Mouse (Mus musculus): ENCODE measurements around the gene Pglyrp1.

The Pglyrp1 gene

DNA sequence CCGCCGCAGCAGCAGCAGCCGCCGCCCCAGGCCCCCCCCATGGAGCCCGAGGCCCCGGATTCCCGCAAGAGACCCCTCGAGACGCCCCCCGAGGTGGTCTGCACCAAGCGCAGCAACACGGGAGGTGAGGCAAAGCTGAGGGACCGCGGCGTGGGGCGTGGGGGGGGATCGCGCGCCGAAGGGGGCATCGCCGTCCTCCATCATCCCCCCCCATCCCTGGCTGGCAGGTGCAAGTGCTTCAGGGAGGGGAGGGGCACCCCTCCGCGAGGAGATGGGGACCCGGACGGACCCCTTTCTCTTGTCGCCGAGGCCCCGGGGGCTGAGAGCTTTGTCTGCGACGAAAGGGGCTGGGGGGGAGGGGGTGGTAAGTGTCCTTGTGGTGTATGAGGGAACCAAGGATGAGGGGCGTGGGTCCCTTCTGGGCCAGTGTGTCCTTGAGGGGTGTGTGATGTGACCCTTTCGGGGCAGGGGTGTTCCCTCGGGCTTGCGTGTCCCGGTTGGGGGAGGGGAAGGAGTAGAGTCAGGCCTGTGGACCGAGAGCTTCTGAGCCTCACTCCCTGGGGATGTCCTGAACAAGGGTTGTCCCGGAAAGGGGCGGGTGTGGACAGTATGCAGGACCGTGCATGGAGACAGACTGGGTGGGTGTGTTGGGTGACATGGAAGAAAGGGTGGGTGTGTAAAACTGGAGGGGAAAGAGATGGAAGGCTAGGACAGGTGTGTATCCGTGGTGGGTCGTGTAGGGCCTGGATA is 55.1 kb downstream of the Pglyrp1 start:
- DNase-seq (ENCODE audit: extremely low read depth, insufficient read length, low spot score): no peak

DNA sequence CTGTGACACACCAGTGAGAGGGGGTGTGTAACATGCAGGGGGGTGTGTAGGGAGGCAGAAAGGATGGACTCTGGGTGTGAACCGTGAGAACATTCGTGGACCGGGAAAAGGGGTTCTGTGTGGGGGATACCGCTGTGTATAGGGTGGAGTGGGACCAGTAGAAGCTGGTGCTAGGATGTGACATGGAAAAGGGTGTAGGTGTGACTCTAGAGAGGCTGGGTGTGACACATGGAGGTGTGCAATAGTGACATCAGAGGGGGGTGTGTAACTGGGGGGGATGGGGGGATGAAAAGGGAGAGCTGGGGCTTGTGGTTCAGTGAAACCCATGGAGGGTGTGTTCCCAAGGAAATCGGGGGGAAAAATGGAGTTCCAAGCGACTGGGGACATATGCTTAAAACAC is 55.8 kb downstream of the Pglyrp1 start:
- no peak for DNase-seq (ENCODE audit: extremely low read depth, insufficient read length, low spot score)

DNA sequence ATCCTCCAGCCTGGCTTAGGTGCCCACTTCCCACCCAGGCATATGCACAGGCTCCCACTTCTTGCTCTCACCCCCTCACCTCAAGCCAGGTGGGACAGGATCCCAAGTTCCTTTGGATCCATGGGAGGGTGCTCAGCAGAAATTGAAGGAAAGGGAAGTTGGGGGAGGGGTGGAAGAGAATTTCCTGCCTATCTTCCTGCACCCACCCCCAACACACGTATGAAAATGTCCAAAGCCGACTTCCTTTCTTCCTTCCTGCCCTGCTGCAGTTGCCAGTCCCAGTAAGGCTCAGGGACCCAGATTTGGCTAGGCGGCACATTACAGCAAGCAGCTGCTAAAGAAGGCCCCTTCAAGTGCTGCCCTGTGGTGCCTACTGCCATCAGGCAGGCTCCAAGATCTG is 56.6 kb downstream of the Pglyrp1 start:
- DNase-seq (ENCODE audit: extremely low read depth, insufficient read length, low spot score): no peak
